Mouse (Mus musculus): ENCODE measurements at regions not wholly inside any gene's neighbourhood (a gene's known extent, or its start where the extent isn't known, plus 50 kb on each side); places are given as distances from the start of the nearest gene placed in this dataset.

GRCm38 (mm10) chr13:60426192-60426840 lies 175.4 kb upstream of the Dapk1 start:
- peak in 1 of 2 experiments; percentile 54 for DNase-seq (ENCODE audit: low spot score in 2 of 2)

- peak in 1 of 2 experiments; percentile 42 for DNase-seq (ENCODE audit: low spot score in 2 of 2)
Observed at GRCm38 (mm10) chr13:60427077-60427476, 174.7 kb upstream of the Dapk1 start.

- DNase-seq (ENCODE audit: low spot score in 2 of 2): peak; percentile 25 to 58
Observed at GRCm38 (mm10) chr13:60427755-60428385, 173.9 kb upstream of the Dapk1 start.

GRCm38 (mm10) chr13:60429148-60429547 lies 172.6 kb upstream of the Dapk1 start:
- DNase-seq (ENCODE audit: low spot score in 2 of 2): no peak

GRCm38 (mm10) chr13:60431412-60431811 lies 170.3 kb upstream of the Dapk1 start:
- DNase-seq (ENCODE audit: low spot score in 2 of 2): no peak

- no peak for DNase-seq (ENCODE audit: low spot score in 2 of 2)
Observed at GRCm38 (mm10) chr13:60434221-60435210, 167.2 kb upstream of the Dapk1 start.

GRCm38 (mm10) chr13:60435333-60435732 lies 166.4 kb upstream of the Dapk1 start:
- no peak for DNase-seq (ENCODE audit: low spot score in 2 of 2)

GRCm38 (mm10) chr13:60438177-60438576 lies 163.6 kb upstream of the Dapk1 start:
- DNase-seq (ENCODE audit: low spot score in 2 of 2): no peak

- DNase-seq (ENCODE audit: low spot score in 2 of 2): no peak
Observed at GRCm38 (mm10) chr13:60440586-60440985, 161.2 kb upstream of the Dapk1 start.

- no peak for DNase-seq (ENCODE audit: low spot score in 2 of 2)
Observed at GRCm38 (mm10) chr13:60445164-60445563, 156.6 kb upstream of the Dapk1 start.

- DNase-seq (ENCODE audit: low spot score in 2 of 2): no peak
Observed at GRCm38 (mm10) chr13:60446926-60447325, 154.8 kb upstream of the Dapk1 start.

GRCm38 (mm10) chr13:60450721-60451506 lies 150.8 kb upstream of the Dapk1 start:
- no peak for DNase-seq (ENCODE audit: low spot score in 2 of 2)

GRCm38 (mm10) chr13:60453821-60454483 lies 147.8 kb upstream of the Dapk1 start:
- no peak for DNase-seq (ENCODE audit: low spot score in 2 of 2)

- peak in 1 of 2 experiments; percentile 36 for DNase-seq (ENCODE audit: low spot score in 2 of 2)
Observed at GRCm38 (mm10) chr13:60455033-60455619, 146.6 kb upstream of the Dapk1 start.

GRCm38 (mm10) chr13:60455863-60456551 lies 145.7 kb upstream of the Dapk1 start:
- no peak for DNase-seq (ENCODE audit: low spot score in 2 of 2)

- no peak for DNase-seq (ENCODE audit: low spot score in 2 of 2)
Observed at GRCm38 (mm10) chr13:60457277-60457676, 144.5 kb upstream of the Dapk1 start.

- DNase-seq (ENCODE audit: low spot score in 2 of 2): no peak
Observed at GRCm38 (mm10) chr13:60459002-60459401, 142.7 kb upstream of the Dapk1 start.

- DNase-seq (ENCODE audit: low spot score in 2 of 2): no peak
Observed at GRCm38 (mm10) chr13:60466553-60467313, 135.0 kb upstream of the Dapk1 start.
